Mouse (Mus musculus): ENCODE measurements at regions not wholly inside any gene's neighbourhood (a gene's known extent, or its start where the extent isn't known, plus 50 kb on each side); places are given as distances from the start of the nearest gene placed in this dataset.

DNA sequence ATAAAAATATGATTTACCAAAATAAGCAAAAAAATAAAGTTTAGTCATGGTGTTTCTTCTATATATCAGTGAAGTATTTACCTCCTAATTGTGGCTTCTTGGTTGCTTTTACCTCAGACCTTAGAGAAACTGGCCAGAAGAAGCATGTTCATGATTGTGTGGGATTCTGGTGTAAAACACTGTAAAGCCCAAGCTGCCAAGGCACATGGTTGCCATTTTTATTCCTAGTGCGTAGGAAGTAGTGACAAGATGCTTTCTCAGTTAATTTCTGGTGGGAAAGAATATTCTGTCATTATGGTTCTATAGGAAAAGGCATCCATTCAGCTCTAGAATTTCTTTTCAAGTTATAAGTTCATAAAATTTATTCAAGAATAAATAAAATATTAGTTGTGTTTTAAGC is 805.2 kb downstream of the Olfm4 start:
- no peaks in the 10 kb centered on the region for H3K27me3 ChIP-seq (ENCODE audit: poor library complexity, severe bottlenecking)
- H3K27ac ChIP-seq = no peak overlapping the region
- no peaks in the 10 kb centered on the region for H3K9me3 ChIP-seq
- WGBS = 93% methylated on average over 1 of the region's 1 CpGs
- H3K36me3 ChIP-seq (replicated peaks) = no peaks in the 10 kb centered on the region
- DNase-seq (ENCODE audit: extremely low spot score, low spot score) = no peak
- H3K4me3 ChIP-seq = no peak overlapping the region
- H3K4me1 ChIP-seq = no peaks in the 10 kb centered on the region

DNA sequence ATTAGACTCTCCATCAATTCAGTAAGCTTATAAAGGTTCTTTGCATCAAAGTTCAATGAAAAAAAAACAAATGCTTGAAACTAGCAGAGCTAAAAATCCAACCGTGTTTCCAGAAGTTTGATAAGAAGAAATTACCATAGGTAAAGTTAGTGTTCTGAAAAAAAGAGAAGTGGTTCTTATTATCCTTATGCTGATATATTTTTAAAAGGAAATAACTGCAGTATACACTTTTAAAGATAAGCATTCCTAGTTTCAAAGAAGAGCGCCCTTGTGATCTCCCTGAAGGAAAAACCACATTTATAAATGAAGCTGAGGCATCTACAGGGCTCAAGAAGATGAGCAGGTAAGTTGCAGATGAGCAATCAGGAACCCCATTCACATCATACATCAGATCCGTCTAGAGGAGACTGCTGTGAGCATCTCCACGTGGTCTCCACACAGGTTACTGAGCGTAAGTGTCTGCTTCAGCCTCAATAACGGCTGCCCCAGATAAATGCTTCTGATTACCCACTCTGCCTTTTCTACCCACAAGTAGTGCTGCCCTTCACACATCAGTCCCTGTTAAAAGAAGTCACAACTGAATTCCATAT is 815.6 kb downstream of the Olfm4 start:
- no peaks in the 10 kb centered on the region for H3K27me3 ChIP-seq (ENCODE audit: poor library complexity, severe bottlenecking)
- no peaks in the 10 kb centered on the region for H3K36me3 ChIP-seq (replicated peaks)
- DNase-seq (ENCODE audit: extremely low spot score, low spot score) = no peak
- H3K4me3 ChIP-seq = no peak overlapping the region
- no peaks in the 10 kb centered on the region for H3K4me1 ChIP-seq
- 88% methylated on average over 6 of the region's 6 CpGs for WGBS
- no peaks in the 10 kb centered on the region for H3K9me3 ChIP-seq
- no peak overlapping the region for H3K27ac ChIP-seq

DNA sequence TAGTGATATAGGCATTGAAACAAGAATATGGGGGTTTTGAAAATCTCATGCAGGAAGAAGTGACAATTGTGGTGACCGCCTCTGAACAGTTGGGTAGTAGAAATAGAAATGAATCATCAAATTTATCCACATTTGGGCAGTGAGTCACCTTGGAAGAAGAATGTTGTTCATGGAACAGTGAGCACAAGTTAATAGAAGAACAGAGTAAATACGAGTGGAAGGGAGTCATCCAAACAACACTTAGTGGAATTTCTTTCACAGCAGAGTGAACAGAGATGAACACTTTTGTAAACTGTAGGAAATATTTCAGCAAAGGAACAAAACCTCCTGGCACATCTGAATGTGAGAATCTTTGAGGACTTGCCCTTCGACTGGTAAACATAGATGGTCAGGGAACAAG is 846.6 kb downstream of the Olfm4 start:
- H3K4me1 ChIP-seq = no peaks in the 10 kb centered on the region
- H3K36me3 ChIP-seq (replicated peaks) = no peaks in the 10 kb centered on the region
- H3K27ac ChIP-seq = no peak overlapping the region
- H3K4me3 ChIP-seq = no peak overlapping the region
- WGBS = 91% methylated on average over 3 of the region's 3 CpGs
- no peaks in the 10 kb centered on the region for H3K27me3 ChIP-seq (ENCODE audit: poor library complexity, severe bottlenecking)
- DNase-seq (ENCODE audit: extremely low spot score, low spot score) = no peak
- H3K9me3 ChIP-seq = no peaks in the 10 kb centered on the region

DNA sequence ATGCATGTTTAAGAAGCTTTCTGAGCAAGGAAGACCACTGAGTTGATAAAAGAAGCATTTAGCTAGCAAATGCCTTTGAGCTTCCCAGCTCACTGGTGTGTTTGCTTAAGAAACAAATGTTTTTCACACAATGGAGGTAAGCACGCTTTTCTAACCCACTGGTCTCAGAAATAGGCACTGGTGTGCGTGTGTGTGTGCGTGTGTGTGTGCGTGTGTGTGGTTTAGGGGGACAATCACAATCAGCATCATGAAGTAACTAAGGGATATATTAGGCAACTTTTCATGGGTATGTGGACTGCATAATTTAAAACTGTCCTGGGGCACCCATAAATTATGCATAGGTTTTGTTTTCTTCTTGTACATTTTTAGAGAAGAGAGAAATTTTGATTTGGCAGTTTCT is 860.7 kb downstream of the Olfm4 start:
- no peak overlapping the region for H3K27ac ChIP-seq
- H3K27me3 ChIP-seq (ENCODE audit: poor library complexity, severe bottlenecking) = no peaks in the 10 kb centered on the region
- no peak for DNase-seq (ENCODE audit: extremely low spot score, low spot score)
- WGBS = 72% methylated on average over 4 of the region's 4 CpGs
- no peaks in the 10 kb centered on the region for H3K9me3 ChIP-seq
- H3K36me3 ChIP-seq (replicated peaks) = no peaks in the 10 kb centered on the region
- H3K4me1 ChIP-seq = peaks cover 17% of the 10 kb centered on the region
- H3K4me3 ChIP-seq = no peak overlapping the region

DNA sequence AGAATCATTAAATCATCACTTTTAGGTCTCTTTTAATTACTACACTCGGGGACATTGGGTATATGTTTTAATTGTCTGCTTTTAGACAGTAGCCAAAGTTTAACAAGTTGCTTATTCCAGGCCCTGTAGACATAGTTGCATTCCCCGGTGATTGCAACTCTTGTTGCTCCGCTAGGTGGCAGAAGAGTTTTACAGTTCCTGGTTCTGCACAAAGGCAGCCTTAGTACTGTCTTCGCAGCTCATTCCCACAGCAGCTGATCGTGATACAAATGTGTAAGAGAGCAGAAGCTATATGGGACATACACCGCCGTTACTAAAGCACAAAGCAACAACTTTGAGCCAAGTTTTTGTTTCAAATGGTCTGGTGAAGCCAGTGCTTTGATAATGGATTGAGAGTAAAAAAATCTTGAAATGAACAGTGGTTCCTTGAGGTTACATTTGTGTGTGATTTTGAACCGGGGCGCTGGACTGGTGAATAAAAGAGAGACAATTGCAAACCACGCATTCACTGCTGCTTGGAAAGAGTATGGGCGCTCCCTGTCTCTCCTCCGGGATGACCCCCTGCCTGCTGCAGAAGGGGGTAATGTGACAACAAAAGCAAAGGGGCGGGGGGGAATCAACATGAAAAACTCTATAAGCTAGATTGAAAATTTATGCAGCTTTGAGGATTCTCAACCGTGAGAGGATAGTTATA is 861.8 kb downstream of the Olfm4 start:
- peak overlapping the region; percentile 34 for H3K4me3 ChIP-seq
- peak; percentile 69 for DNase-seq (ENCODE audit: extremely low spot score, low spot score)

DNA sequence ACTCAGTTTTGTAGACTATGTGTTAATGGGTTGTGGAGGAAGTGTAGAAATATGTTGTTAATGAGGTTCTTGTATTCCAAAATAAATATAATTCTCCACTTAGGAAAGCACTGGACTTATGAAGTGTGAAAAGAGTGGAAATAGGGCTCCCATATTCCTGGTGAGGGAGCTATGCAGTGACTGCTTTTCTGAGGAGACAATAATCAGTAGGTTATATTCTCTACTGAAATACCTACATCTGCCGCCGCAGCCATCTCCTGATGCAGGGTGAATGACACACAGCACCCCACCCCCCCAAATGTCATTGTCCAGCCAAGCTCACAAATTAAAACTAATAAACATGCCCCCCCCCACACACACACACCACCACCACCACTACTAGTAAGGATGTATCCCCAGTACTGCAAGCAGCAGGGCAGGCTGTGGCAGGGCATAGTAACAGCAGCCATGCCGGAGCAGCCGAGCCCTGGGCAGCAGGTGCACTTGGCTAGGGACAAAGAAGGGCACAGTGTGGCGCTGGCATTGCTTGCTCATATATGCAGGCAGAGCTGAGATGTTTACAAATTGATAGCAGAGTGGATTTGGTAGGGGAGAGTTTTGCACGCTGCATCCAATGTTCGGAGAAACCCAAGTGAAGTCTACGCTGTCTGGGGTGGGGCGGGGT is 862.7 kb downstream of the Olfm4 start:
- 92% methylated on average over 9 of the region's 9 CpGs for WGBS
- Histone ChIP-seq H3K27ac (no peak overlapping the region), H3K4me1 (peaks cover 17% of the 10 kb centered on the region), H3K9me3 (no peaks in the 10 kb centered on the region), H3K36me3 (replicated peaks) (no peaks in the 10 kb centered on the region), H3K4me3 (no peak overlapping the region), H3K27me3 (ENCODE audit: poor library complexity, severe bottlenecking) (no peaks in the 10 kb centered on the region)
- no peak for DNase-seq (ENCODE audit: extremely low spot score, low spot score)

More for the DNA sequence above, 861.8 kb downstream of the Olfm4 start:
- Histone ChIP-seq H3K27me3 (ENCODE audit: poor library complexity, severe bottlenecking) (no peaks in the 10 kb centered on the region), H3K9me3 (no peaks in the 10 kb centered on the region), H3K36me3 (replicated peaks) (no peaks in the 10 kb centered on the region), H3K27ac (peak overlapping the region; percentile 72), H3K4me1 (peaks cover 17% of the 10 kb centered on the region)
- 24% methylated on average over 14 of the region's 14 CpGs for WGBS
